Mouse (Mus musculus) inflammation-experienced regulatory T-cells, adult 6 months (primary cell): ENCODE data around the gene Dnajc15. TPM values are rescaled to one million over a fixed set of nuclear protein-coding genes. Genes with fewer than 3 reads are reported as not detected.
A peak's percentile ranks its signal among the peaks of the same experiment; 100 is the strongest.

ENCODE experiments used
- ATAC-seq: one replicate; pipeline ENCODE4 v1.8.0; 2017
- polyA plus RNA-seq, 3 experiments: library from polyadenylated mRNA; unstranded; fragments of 100-300 nt; shearing (Covaris generic); gene quantifications; one replicate each; pipeline ENCODE4 v1.2.1; 2017

Gene Dnajc15
- polyA plus RNA-seq, 3 experiments from 2014 or later = 89.4 to 175 (median 126) TPM

DNA sequence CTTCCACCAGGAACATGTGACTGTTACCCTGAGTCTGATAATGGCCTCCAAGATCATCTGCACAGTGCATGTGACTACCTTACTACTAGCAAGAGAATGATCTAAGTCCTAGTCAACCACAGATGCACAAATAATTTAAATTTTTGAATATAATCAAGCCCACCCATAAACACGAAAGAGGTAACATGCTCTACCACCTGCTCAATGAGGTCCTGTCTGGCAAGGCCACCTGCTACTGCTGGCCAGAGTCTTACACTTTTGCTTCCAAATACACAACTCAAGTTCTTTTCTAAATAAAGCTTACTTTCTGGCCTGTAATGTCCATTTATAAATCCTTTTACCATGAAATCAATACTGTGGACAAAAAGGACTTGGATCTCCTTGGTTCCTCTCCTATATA, 15.0 kb downstream of the Dnajc15 start:
- ATAC-seq = no peak

GRCm38 (mm10) chr14:77853951-77854350, 21.0 kb downstream of the Dnajc15 start:
- ATAC-seq = no peak

- ATAC-seq = no peak
Measured at GRCm38 (mm10) chr14:77849852-77850251, 25.1 kb downstream of the Dnajc15 start.

- peak; percentile 41 for ATAC-seq
Measured at GRCm38 (mm10) chr14:77848349-77848748, 26.6 kb downstream of the Dnajc15 start.

GRCm38 (mm10) chr14:77846206-77846605, 28.7 kb downstream of the Dnajc15 start:
- no peak for ATAC-seq

DNA sequence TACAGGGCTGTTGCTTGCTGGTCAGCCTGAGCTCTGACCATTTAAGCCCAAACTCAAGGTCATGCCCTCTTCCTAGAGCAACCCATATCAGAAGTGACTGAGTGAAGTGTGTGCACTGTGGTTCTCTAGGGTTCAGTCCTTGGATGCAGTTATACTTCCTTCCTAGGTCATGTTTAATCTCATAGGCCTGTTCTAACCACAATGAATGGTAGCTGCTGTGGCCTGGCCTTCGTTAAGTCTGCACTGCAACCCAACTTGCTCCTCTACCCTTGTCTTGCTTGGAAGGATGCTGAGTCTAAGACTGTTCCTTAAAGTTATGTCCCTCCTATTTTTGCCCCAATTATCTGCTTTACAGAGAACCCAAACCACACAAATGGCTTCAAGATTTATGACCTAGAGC, 29.4 kb downstream of the Dnajc15 start:
- ATAC-seq = no peak

DNA sequence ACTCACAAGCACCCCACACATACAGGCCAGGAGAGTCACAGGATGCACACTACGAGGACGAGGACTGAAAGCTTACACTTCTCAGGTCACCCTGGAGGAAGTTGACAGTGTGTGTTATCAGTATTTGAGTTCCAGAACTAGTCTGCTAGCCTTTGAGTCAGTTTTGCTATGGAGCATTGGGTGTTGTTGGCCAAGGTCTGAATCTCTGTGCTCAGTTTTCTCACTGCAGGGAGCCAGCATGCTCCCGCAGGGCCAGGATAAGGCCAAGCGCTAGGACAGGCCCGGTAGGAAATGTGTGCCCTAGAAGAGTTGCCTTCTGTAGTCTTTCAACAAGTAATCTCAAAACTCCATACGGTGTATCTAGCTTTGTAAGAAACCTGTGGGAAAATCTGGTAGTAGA, 34.4 kb downstream of the Dnajc15 start:
- ATAC-seq = no peak

GRCm38 (mm10) chr14:77840078-77840477, 34.8 kb downstream of the Dnajc15 start:
- ATAC-seq = no peak

DNA sequence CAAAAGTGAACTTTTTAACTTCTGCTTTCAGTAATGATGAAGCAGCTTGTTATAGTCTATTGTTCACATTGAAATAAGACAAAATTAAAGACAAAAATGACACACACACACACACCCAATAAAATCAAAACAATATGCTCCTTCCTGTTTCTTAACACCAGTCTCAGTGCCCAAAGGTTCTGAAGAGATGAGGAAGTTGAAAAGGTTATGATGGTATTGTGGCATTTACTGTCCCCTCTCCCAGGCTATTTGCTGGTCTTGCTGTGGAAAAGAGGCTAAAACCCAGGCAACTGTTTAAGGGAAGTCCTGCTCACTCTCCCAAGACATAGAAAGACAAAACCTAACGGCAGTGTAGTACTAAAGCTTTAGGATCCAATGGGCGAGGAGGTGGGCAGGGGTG, 38.1 kb downstream of the Dnajc15 start:
- ATAC-seq = no peak

DNA sequence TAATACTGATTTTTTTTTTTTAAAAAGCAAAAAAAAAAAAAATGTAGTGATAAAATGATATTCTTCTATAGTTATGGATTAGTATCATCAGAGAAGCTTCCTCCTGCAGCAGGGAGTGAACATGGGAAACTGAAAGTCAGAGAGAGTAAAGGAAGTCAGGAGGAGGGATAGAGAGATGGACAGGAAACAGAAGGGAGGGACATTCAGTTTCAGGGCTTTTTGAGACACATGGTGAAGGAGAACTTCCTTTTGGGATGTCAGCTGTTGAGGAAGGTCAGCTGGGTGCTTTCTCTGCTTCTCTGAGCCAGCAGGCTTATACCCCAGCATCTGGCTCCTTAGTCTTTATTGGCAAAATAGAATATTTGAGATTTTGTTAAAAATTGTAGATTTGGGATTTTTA, 42.6 kb downstream of the Dnajc15 start:
- ATAC-seq = peak; percentile 14

DNA sequence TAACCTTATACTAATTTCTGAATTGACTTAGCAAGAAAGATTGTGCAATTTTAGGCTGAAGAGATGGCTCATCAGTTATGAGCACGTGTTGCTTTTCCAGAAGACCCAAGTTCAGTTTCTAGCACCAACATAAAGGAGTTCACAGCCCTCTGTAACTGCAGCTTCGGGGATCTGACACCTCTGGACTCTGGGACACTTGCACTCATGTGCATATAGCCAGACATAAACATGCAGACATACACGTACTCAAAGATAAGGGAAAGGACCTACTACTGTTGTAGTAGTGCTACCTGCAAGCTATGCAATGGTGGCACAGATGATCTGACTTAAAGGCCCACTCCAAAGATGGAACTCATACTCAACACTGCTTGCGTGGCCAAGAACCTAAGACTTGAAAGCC, 43.0 kb downstream of the Dnajc15 start:
- no peak for ATAC-seq

GRCm38 (mm10) chr14:77829673-77830072, 45.3 kb downstream of the Dnajc15 start:
- no peak for ATAC-seq

GRCm38 (mm10) chr14:77825891-77826290, 49.0 kb downstream of the Dnajc15 start:
- no peak for ATAC-seq

DNA sequence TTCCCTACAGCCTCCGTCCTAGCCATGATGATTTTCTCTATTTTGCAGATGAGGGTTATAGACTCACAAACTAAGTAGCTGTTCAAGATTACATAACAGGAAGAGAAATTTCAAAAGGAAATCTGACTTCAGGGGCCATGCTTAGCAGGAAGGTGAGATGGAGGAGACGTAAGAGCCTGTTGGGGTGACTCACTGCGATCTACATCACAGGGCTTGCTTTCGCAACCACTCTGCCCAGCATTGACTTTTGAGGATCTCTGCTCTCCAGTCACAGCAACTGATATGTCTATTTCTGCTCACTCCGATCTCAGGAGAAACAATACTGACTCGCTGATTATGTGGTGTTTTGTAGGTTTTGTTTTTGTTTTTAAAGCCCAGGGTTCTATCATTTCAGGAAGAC, 49.8 kb downstream of the Dnajc15 start:
- no peak for ATAC-seq

DNA sequence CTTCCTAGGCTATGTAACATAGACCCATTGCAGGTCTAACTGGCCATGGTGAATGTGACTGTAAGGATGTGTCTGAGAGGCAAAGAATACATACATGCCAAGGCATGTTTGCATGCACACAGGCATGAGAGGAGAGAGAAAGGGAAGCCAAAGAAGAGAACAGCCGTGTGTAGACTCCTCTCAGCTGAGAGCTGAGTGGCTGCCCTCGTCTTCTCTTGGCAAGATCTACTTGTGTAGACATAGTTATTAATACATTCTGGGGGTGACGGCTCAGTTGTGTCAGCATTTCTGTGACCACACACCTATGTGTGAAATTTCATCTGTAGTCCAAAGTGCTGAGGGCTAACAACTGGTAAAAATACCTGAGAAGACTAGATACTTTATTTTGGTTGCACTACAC, 55.1 kb downstream of the Dnajc15 start:
- no peak for ATAC-seq

DNA sequence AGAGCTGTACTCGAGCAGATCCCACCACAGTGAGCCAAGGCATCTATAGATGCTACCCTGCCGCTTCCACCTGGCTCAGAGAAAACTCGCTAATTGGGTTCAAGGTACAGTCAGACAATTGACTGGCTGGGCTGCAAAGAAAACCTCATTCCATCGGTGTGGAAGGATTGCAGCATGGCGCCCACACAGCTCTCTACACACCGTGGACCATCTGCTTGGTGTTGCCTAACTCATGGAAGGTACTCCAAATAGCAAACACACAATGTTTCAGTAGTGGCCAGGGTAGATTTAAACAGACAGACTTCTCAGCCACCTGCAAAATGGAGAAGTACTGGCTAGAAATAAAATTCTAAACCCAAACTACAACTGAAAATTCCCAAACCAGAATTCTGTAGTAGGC, 57.4 kb downstream of the Dnajc15 start:
- ATAC-seq = no peak

- ATAC-seq = no peak
Measured at GRCm38 (mm10) chr14:77814935-77815334, 60.0 kb downstream of the Dnajc15 start.

- no peak for ATAC-seq
Measured at GRCm38 (mm10) chr14:77812890-77813289, 62.0 kb downstream of the Dnajc15 start.

- ATAC-seq = no peak
Measured at GRCm38 (mm10) chr14:77811466-77811865, 63.5 kb downstream of the Dnajc15 start.

DNA sequence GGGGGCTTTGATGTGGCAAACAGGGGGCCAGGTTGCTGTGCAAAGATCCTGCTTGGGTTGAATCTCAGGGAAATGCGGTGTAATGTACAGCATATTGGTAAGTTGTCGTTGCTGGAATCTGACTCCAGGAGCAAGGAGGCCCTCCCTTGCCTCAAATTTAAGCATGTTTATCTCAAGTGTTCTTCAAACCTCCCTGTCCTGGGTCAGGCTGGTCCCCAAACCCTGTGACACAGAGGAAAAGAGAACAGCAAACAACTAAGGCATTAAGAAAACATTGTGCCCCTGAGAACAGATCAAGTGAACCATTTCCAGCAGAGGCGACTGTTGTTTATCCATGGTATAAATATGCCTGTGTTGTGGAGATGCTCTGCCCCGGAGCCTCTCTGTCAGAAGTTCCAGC, 67.1 kb downstream of the Dnajc15 start:
- ATAC-seq = no peak

- ATAC-seq = no peak
Measured at GRCm38 (mm10) chr14:77806345-77806744, 68.6 kb downstream of the Dnajc15 start.

GRCm38 (mm10) chr14:77802268-77802630, 72.7 kb downstream of the Dnajc15 start:
- ATAC-seq = no peak

- no peak for ATAC-seq
Measured at GRCm38 (mm10) chr14:77801571-77802267, 73.2 kb downstream of the Dnajc15 start.

GRCm38 (mm10) chr14:77796506-77796905, 78.4 kb downstream of the Dnajc15 start:
- no peak for ATAC-seq

GRCm38 (mm10) chr14:77795240-77795639, 79.7 kb downstream of the Dnajc15 start:
- no peak for ATAC-seq
